Mouse (Mus musculus) cortical plate, adult 2 months (tissue): ENCODE measurements around the gene Pkd2l1.

Source experiments
- CTCF ChIP-seq: fragments of 200-500 bp; IDR thresholded peaks from 2 replicates; pipeline ENCODE4 v1.5.1; 2011; ENCODE audit warnings: mild to moderate bottlenecking, control low read depth, low read length; ENCODE audit not compliant: insufficient read depth; ENCODE audit errors: extremely low read depth
- POLR2A ChIP-seq: fragments of 200-500 bp; IDR thresholded peaks from 2 replicates; pipeline ENCODE4 v1.6.1; 2011; ENCODE audit warnings: mild to moderate bottlenecking, low read length, control low read depth; ENCODE audit not compliant: insufficient read depth; ENCODE audit errors: extremely low read depth

DNA sequence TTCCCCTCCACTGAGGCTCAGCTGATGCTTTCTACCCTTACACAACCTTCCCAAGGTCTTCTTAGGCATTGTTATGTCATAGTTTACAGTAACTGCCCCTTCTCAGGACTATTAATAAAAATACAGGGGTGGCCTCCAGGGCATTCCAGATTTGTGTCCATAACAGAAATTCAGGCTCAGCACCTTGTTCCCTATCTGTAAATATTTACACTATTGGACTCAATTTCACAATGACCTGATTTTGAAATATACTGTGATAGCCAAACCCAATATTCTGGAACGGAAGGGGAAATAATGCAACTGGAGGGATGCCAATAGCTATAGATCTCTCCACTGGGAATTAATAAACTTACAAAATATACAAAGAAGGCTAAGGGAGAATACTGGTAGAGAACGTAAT is 63.7 kb downstream of the Pkd2l1 start:
- TF ChIP-seq POLR2A (no peak), CTCF (no peak)
